Mouse (Mus musculus): Measurements from ENCODE around the gene Ppm1f. TPM values are rescaled to one million over a fixed set of nuclear protein-coding genes. Genes with fewer than 3 reads are reported as not detected.

The Ppm1f gene
- polyA plus RNA-seq, 2 experiments, result 22.0 to 31.0 TPM

- WGBS, result 76% methylated on average over 13 of the region's 13 CpGs
- Histone ChIP-seq H3K9ac (ENCODE audit: low read depth, low read length, severe bottlenecking) (no peak overlapping the region), H3K27me3 (ENCODE audit: control insufficient read depth, insufficient read depth, low read length) (no peaks in the 10 kb centered on the region), H3K4me3 (replicated peaks; ENCODE audit: low read length) (no peak overlapping the region), H3K4me1 (ENCODE audit: control insufficient read depth, insufficient read depth, low read length) (no peaks in the 10 kb centered on the region), H3K9me3 (ENCODE audit: control insufficient read depth, low read length) (no peaks in the 10 kb centered on the region), H3K27ac (replicated peaks; ENCODE audit: low read depth, low read length) (no peak overlapping the region), H3K36me3 (ENCODE audit: control insufficient read depth, insufficient read depth, low read length) (no peaks in the 10 kb centered on the region), H3K4me2 (replicated peaks; ENCODE audit: low read depth, low read length, severe bottlenecking) (no peak overlapping the region)
- no peak for DNase-seq (ENCODE audit: low spot score)
- TF ChIP-seq POLR2A (IDR thresholded peaks at IDR 0.05; ENCODE audit: borderline replicate concordance, extremely low read depth, insufficient read depth, insufficient read length), result no peak
- ATAC-seq (ENCODE audit: low FRiP score, low read depth), result no peak
These were observed 39.4 kb upstream of the Ppm1f start for GRCm38 (mm10) chr16:16856731-16857476.

- ATAC-seq (ENCODE audit: low FRiP score, low read depth), result no peak
- Histone ChIP-seq H3K27me3 (ENCODE audit: control insufficient read depth, insufficient read depth, low read length) (no peaks in the 10 kb centered on the region), H3K4me2 (replicated peaks; ENCODE audit: low read depth, low read length, severe bottlenecking) (no peak overlapping the region), H3K36me3 (ENCODE audit: control insufficient read depth, insufficient read depth, low read length) (no peaks in the 10 kb centered on the region), H3K9ac (ENCODE audit: low read depth, low read length, severe bottlenecking) (no peak overlapping the region), H3K4me1 (ENCODE audit: control insufficient read depth, insufficient read depth, low read length) (no peaks in the 10 kb centered on the region), H3K4me3 (replicated peaks; ENCODE audit: low read length) (no peak overlapping the region), H3K9me3 (ENCODE audit: control insufficient read depth, low read length) (no peaks in the 10 kb centered on the region), H3K27ac (replicated peaks; ENCODE audit: low read depth, low read length) (no peak overlapping the region)
- TF ChIP-seq POLR2A (IDR thresholded peaks at IDR 0.05; ENCODE audit: borderline replicate concordance, extremely low read depth, insufficient read depth, insufficient read length), result no peak
- no peak for DNase-seq (ENCODE audit: low spot score)
- 68% methylated on average over 3 of the region's 3 CpGs for WGBS
These were observed 34.0 kb upstream of the Ppm1f start for GRCm38 (mm10) chr16:16862288-16862687.

DNA sequence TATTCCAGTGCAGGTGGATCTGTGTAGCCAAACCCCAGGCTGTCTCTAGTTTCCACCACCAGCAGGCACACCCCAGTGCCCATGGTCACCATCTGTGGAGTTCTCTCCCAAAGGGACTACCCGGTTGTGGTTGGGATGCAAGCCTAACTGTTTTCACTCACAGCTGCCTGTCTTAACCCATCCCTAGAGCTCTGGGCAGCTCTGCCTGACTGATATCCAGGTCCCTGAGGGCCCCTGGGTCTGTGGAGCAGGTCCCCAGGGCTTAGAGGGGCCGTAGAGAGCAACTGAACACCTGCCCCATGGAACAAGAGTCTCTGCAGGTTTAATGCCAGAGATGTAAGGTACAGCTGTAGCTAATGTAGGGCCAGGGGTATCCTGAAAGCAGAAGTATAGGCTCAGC lies 32.3 kb upstream of the Ppm1f start, which contains the start of gene Igll1:
Igll1 (minus strand) TSS at position 8 of the 400 bp plus-strand sequence.
- 79% methylated on average over 2 of the region's 2 CpGs for WGBS
- H3K27me3 ChIP-seq (ENCODE audit: control insufficient read depth, insufficient read depth, low read length), result no peaks in the 10 kb centered on the region
- no peak within 1 kb of the TSS for H3K27ac ChIP-seq (replicated peaks; ENCODE audit: low read depth, low read length)
- no peaks in the 10 kb centered on the region for H3K9me3 ChIP-seq (ENCODE audit: control insufficient read depth, low read length)
- no peak within 1 kb of the TSS for H3K4me2 ChIP-seq (replicated peaks; ENCODE audit: low read depth, low read length, severe bottlenecking)
- no peaks in the 10 kb centered on the region for H3K36me3 ChIP-seq (ENCODE audit: control insufficient read depth, insufficient read depth, low read length)
- ATAC-seq (ENCODE audit: low FRiP score, low read depth) (no peak), DNase-seq (ENCODE audit: low spot score) (no peak)
- H3K9ac ChIP-seq (ENCODE audit: low read depth, low read length, severe bottlenecking), result no peak within 1 kb of the TSS
- H3K4me3 ChIP-seq (replicated peaks; ENCODE audit: low read length), result no peak within 1 kb of the TSS
- no peaks in the 10 kb centered on the region for H3K4me1 ChIP-seq (ENCODE audit: control insufficient read depth, insufficient read depth, low read length)
- TF ChIP-seq POLR2A (IDR thresholded peaks at IDR 0.05; ENCODE audit: borderline replicate concordance, extremely low read depth, insufficient read depth, insufficient read length), result no peak

DNA sequence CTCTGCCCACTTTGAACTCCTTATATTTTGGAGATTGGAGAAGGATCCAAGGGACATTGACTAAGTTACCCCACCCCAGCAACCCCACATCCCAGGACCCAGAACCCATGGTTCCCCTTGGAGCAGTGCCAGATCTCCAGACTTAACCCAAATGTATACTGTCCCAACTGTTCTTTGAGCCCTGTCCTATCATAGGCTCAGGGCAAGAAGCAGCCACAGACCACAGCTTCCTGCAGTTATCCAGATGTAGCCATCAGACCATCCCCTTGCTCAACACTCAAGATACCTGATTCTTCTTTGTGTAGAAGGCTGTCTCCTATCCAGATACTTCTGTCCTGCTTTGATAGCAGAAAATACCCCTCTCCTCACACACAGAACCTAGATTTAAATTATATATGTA lies 31.1 kb upstream of the Ppm1f start:
- Histone ChIP-seq H3K4me2 (replicated peaks; ENCODE audit: low read depth, low read length, severe bottlenecking) (no peak overlapping the region), H3K9me3 (ENCODE audit: control insufficient read depth, low read length) (no peaks in the 10 kb centered on the region), H3K4me3 (replicated peaks; ENCODE audit: low read length) (no peak overlapping the region), H3K27me3 (ENCODE audit: control insufficient read depth, insufficient read depth, low read length) (no peaks in the 10 kb centered on the region), H3K4me1 (ENCODE audit: control insufficient read depth, insufficient read depth, low read length) (no peaks in the 10 kb centered on the region), H3K27ac (replicated peaks; ENCODE audit: low read depth, low read length) (no peak overlapping the region), H3K9ac (ENCODE audit: low read depth, low read length, severe bottlenecking) (no peak overlapping the region), H3K36me3 (ENCODE audit: control insufficient read depth, insufficient read depth, low read length) (no peaks in the 10 kb centered on the region)
- DNase-seq (ENCODE audit: low spot score), result no peak
- no peak for ATAC-seq (ENCODE audit: low FRiP score, low read depth)
- no peak for TF ChIP-seq POLR2A (IDR thresholded peaks at IDR 0.05; ENCODE audit: borderline replicate concordance, extremely low read depth, insufficient read depth, insufficient read length)

- H3K36me3 ChIP-seq (ENCODE audit: control insufficient read depth, insufficient read depth, low read length), result no peaks in the 10 kb centered on the region
- no peak overlapping the region for H3K9ac ChIP-seq (ENCODE audit: low read depth, low read length, severe bottlenecking)
- no peaks in the 10 kb centered on the region for H3K4me1 ChIP-seq (ENCODE audit: control insufficient read depth, insufficient read depth, low read length)
- no peak overlapping the region for H3K4me3 ChIP-seq (replicated peaks; ENCODE audit: low read length)
- 44% methylated on average over 4 of the region's 5 CpGs for WGBS
- no peak overlapping the region for H3K4me2 ChIP-seq (replicated peaks; ENCODE audit: low read depth, low read length, severe bottlenecking)
- H3K9me3 ChIP-seq (ENCODE audit: control insufficient read depth, low read length), result no peaks in the 10 kb centered on the region
- DNase-seq (ENCODE audit: low spot score) (peak; percentile 25), ATAC-seq (ENCODE audit: low FRiP score, low read depth) (no peak)
- H3K27me3 ChIP-seq (ENCODE audit: control insufficient read depth, insufficient read depth, low read length), result no peaks in the 10 kb centered on the region
- no peak overlapping the region for H3K27ac ChIP-seq (replicated peaks; ENCODE audit: low read depth, low read length)
- TF ChIP-seq POLR2A (IDR thresholded peaks at IDR 0.05; ENCODE audit: borderline replicate concordance, extremely low read depth, insufficient read depth, insufficient read length), result no peak
These were observed 30.3 kb upstream of the Ppm1f start for GRCm38 (mm10) chr16:16865696-16866561.
